Mouse (Mus musculus) right cerebral cortex, postnatal 4 days (tissue): Measurements from ENCODE around the gene Trio.
A peak's percentile ranks its signal among the peaks of the same experiment; 100 is the strongest.
"Not testable (repeated sequence)": the region's sequence is repeated elsewhere in the genome, so short reads cannot be mapped to it uniquely, and the experiment has no call there.

Source experiments
- DNase-seq: peaks from one replicate; pipeline ENCODE4 v3.0.0-alpha.2; 2022

The Trio gene

DNA sequence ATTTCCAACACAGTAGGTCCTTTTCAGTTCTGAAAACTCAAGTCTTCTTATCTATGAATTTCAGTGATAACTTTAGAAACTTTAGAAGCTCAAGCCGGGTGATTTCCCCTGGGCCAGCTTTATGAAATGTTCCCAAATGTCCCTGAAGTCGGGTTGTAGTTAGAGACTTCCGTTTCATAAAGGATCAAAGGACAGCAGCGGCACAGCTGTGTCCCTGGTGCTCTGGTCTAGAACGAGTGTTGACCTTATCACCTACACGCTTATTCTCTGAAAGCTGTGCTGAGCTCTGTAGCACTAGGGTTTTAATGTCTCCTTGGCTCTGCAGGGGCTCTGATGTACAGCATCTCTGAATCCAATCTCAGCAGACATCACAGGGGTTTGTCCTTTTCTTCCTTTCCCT, 267.0 kb downstream of the Trio start:
- no peak for DNase-seq

DNA sequence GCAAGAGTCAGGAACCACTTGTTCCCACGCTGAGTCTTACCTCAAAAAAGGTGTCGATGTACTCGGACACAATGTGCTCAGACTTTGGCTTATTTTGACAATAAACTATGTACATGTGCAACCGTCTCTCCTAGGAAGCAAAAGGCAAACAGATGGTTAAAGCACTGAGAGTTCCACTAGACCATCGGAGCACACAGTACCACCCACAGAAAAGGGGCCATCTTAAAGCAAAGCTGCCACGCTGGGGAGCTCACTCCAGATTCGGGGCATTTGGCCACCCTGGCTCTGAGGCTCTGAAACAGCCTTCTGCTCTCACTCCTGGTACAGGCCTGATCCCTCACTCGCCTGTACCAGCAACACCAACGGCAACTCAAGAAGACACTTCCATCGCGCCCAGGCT, 269.2 kb downstream of the Trio start:
- no peak for DNase-seq

DNA sequence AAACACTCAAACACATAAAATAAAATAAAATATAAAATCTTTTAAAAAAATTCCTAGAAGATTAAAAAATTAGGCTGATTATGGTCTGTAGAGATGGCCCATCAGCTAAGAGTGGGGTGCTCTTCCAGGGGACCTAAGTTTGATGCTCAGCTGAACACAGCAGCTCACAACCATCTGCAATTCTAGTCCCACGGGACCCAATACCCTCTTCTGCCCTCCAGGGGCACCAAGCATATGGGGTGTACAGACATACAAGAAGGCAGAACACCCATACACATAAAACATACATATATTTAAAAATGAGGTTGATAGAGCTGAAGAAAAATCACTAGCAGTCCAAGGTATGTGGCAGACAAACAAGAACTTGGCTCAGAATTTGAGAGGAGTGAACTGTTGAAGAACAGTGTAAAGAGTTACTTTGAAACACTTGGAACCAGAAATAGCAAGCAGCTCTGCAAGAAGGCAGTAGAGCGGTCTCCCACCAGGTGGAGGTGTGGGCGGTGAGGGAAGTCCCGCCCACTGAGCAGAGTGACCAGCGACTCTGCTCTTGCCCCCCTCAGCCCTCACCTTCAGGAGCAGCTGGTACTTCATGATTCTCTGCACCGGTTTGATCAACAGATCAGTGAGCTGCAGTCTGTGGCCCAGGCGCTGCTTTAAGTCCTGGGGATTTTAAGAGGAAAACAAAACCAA, 270.9 kb downstream of the Trio start:
- no peak for DNase-seq

DNA sequence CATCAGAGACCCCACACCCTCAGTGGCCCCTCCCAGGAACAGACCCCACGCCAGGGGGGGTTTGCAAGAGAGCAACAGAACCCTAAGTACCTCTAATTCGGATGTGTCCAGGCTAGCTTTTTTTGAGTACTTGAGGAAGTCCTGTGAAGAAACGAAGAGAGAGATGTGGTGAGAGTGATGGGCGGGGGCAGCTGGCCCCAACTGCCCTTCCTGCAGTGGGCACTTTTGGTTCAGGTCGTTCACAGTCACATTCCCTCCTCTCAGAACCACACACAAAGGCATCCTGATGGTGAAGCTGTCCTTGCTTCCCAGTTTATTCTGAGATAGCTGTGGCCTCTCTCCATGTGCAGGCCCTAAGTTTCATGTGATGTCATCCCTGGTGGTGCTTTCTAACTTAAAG, 271.7 kb downstream of the Trio start:
- DNase-seq, result no peak

DNA sequence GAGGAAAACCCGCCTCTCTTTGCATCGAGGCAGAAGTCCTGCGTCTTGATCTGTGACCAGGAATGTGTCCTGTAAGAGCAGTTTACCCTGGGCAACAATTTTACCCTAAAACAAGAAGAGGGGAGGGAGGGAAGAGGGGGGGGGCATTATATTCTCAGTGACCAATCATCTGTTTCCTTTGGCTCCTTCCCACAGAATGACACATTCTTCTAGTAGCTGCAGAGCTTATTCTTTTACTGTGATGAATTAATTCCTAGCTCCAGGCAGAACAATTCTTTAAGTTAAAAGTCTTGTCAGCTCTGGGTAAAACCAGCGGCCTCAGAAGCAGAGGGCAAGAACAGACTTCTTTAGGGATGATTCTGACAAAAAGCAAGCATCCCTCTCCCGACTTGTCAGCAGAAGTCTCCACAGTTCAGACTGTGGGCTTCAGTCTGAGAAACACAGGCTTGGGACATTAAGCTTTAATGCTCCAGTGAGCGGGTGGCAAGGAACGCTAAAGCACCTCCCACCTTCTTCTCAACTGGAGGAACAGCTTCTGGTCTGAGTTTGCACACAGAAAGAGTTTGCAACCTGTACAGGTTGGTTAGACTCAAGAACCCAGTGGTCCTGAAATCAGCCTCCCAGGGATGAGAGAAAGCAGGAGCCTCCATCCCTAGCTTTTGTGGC, 272.8 kb downstream of the Trio start:
- DNase-seq, result no peak

DNA sequence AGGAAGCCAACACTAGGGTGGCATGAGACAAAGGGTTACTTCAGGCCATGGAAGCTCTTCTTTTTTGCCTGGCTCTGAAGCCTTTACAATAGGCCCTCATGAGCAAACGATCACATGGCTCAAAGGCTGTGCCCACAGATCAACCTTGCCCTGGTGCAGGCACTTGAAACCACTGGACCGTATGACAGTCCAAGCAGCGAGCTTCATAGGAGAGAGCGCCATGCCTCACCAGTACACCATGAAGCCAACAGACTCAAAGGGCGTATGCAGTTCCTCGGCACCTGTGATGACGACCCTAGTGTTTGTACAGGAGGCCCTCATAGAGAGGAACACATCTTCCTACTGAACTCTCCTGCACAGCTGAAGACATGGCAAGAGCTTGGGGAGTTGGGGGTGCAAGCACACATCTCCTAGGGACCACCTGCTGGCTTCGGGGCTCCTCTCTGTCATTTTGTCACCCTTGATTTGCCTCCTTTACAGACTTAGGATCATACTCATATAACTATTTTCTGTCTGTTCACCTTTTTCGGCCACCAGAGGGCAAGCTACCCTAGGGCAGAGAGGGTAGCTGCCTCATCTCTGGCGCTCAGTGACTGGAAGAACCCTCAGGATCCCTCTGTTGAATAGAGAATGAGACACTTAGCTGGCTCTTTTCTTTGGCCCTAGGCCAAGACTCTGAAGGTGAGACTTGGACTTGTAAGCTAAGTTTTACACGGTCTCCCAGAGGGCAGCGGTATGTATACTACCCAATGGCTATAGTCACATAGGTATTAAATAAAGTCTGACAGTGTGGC, 273.8 kb downstream of the Trio start:
- peak; percentile 54 for DNase-seq

DNA sequence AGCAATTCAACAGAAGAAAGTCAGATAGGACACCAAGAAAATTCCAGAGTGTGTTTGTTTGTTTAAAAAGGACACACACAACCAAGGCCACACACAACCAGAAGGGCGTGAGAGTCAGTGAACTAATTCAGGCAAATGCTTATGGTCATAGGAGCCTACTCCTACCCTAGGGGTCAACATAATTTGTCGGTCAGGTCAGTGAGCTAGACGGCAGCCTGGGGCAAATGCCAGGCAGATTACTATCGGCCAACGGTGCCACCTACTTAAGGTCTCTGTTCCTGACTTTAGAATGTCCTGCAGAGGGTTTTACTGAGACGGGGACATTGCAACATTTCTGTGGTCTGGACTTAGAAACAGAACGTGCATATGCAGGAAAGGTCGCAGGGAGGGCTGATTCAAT, 276.9 kb downstream of the Trio start:
- DNase-seq, result no peak

DNA sequence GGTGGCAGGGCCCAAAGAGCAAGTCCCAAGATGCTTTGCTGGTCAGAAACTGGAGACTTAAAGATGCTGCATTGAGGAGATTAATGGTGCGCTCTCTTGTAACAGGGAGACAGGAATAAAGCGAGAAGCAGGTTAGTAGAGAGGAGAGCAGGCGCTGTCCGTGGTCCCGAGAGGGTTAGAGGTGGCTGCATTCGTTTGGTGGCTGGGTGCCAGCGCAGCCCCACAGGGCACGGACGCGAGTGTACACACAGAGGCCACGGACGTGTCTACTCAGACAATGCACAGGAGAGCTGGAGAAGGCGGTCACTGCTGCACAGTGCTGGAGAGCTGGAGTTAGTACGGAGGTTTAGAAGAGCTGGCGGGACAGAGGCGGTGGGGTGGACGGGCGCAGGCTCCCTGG, 278.1 kb downstream of the Trio start:
- no peak for DNase-seq

DNA sequence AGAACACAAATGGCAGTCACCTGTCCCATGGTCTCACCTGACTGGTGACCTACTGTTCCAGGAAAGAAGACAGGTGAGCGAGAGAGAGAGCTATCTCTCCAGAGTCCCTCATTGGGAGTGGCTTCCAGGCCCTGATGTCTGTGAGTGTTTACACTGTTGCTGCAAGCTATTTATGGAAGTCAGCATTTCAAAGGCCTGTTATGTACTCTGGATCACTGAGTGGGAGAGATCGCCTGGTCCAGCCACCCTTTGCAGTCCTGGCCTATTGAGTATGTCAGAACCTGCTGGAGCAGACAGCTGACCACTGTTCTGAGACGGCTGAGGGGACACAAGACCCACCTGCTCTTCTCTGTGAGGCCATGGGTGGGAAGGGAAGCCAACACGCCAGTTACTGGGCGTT, 280.7 kb downstream of the Trio start:
- no peak for DNase-seq

DNA sequence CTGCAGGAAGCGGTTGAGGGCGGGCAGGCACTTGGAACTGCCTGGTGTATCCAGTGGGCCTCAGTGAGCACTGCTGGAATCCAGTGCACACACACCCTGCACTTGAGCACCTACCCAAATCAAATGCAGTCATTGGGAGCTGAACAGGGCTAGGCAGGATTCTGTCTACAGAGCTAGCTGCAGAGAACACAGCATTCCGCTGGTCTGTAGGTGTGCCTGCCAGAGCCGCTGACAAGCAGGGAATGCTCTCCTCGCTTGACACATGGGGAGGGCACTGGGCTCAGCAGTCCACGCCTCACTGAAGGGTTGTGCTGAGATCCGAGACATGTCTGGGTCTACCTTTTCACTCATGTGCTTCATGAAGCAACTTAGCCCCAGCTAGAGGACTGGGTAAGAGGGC, 285.6 kb downstream of the Trio start:
- no peak for DNase-seq

DNA sequence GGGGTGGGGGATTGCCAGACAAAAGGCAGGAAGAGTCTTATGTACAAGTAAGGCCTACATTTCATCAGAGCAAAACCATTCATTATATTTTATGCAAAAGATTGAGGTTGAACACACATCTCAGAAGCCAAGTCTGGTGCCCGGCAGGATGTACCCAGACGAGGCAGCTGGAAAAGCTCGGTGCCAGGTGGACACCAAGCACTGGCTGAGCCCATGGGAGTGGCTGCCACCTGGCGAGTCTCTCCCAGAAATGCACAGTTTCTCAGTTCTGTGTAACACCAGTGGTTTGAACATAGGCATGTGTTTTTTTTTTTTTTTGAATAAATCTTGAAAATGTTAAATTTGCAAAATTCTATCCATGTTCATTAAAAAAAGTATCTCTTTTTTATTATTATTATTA, 293.8 kb downstream of the Trio start:
- DNase-seq, result no peak

DNA sequence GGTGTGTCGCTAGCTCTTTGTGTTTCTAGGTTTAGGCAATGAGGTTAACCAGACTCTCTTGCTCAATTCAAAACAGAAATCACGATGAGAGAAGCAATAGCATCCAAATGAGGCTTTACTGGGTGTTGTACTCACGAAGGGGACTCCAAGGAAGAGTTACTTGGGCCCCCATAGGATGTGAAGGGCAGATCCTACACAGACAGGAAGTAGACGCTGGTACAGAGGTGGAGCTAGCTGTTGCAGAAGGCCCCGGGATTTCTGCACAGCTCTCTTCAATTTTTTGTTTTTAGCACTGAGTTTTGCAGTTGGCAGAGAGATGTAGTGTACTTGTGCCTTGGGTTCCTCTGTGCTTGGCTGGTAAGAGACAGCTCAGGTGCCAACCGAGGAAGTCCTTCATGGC, 299.4 kb downstream of the Trio start:
- DNase-seq, result no peak

DNA sequence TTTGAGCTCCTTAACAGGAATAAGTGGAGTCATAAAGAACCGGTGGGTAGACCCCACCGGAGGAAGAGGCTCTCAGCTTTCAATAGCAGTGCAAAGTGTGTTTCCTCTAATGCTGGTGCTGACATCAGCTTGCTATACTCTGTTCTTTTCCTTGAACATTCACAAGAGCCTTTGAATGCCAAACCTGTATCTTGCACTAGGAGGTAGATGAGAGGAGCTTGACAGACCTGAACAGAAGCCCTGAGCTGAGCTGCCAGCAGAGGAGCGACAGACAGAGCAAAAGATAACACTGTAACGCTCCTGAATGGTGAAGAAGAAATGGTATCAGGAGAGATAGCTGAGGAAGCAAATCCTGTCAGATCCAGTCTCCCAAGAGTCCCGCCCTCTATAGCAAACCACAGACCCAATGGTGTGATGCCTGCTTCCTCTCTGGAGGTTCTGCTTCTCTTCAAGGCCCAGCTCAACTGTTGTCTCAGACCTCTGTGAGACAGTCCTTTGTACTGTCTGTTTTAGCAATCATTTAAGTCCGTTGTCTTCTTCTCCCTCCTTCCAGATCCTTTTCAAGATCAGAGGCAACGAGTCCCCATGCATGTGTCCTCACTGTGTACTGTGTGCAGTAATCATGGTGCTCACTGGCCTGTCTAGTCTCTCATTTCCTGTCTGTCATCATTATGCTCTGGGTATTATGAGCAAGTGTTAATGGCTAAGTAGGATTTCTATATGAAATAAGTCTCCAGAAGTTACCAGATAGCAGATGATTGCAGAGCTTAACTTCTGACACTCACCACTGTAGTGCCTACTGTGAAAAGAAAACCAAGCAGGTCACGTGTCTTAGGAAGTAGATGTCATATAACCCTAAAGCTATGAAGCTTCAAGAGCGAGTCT, 300.6 kb downstream of the Trio start:
- DNase-seq, result no peak

DNA sequence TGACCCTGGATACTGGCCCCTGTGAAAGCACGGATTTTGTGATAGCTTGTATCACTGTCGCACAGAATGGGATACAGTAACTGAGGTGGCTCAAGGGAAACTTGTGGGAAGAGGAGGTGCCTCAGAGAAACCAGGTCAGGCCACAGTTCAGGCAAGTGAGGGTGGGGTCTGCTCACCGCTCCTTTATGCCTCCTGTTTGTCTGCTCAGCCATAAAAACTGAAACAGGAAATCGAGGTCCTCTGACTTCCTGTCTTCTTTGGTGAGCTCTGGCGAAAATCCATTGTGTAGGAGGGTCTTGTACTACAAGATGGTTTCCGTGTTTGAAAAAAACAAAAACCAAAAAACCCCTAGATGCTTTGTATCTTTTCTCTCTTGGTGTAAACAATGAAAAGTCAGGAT, 301.4 kb downstream of the Trio start:
- no peak for DNase-seq

DNA sequence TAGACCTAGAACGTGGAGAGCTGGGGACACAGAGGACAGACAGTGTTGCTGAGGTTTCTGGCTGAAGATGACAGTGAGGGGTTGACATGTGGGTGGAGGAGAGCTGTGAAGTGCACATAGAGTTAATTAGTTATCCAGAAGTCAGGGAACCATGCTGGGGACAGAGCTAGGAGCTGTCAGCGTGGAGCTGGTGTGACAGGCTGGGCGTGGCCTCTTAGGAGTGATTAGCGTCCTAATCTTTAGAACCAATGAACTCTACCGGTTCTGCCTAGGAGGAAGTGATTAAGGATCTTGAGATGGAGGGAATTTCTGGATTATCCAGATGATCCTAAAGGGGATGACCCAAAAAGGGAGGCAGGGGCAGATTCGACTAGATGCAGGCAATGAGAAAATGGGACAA, 301.9 kb downstream of the Trio start:
- no peak for DNase-seq

DNA sequence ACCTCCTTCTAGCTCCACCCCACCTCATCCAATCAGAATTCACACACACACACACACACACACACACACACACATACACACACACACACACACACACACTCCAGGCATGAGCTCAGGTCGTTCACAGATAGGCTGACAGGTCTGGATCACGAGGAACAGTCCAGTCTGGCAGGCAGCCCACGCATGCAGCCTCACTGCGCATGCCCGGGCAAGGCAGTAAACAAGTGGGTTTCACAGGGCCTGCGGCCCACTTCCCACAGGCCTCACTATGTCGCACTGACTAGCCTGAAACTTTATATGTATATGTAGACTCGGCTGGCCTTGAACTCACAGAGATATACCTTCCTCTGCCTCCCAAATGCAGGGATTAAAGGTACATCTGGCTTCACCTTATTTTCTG, 305.4 kb downstream of the Trio start:
- not testable (repeated sequence) for DNase-seq

DNA sequence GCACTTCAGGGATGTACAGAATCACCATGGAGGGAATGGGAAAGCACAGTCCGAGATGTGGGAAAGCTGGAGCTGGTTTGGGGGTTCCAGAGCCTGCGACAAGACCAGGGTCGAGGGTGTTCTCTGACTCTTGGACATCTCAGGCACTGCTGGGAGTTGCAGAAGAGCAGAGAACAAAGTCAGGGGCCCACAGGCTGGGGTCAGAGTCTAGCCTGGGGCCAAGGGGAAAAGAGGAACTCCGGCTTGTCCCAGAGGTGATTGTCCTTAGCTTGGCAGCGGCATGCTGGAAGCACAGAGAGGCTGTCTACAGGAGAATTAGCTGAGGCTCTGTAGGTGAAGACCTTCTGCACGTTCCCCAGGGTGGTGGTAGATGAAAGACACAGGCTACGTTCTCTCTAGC, 307.0 kb downstream of the Trio start:
- no peak for DNase-seq

DNA sequence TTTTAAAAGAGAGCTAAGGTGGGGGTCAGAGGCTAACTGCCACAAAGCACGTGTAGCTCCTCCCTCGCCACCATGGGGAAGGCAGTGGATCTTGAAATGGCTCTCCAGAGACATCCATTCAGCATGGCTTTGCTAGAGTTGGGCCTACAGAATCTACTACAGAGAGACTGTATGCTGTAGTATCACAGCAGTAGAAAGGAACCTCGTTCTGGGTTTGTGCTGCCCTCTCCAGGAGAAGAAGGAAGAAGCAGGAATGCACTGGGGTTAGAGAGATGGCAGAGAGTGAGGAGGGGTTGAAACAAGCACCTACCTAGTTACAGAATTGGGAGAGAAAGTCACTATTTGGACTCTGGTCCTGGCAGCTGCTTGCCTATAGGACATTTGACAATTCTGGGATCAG, 310.3 kb downstream of the Trio start:
- DNase-seq, result no peak

DNA sequence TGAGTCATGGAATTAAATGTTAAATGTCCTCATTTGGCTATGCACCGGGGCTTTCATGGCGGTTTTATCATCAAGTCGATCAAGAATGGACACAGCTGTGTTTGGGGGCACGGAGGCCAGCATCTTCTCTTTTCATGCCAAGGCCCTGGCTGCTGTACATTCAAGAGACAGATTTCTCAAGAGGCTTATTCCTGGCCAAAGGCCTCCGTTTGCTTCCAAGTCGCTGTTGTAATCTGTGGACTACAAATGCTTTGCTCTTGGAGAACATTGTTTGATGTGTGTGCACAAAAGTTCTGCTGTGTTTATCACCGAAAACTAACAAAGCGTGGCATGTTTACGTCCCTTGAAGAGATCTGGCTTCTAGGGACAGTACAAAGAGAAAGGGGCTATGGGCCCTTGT, 314.9 kb downstream of the Trio start:
- DNase-seq, result no peak

DNA sequence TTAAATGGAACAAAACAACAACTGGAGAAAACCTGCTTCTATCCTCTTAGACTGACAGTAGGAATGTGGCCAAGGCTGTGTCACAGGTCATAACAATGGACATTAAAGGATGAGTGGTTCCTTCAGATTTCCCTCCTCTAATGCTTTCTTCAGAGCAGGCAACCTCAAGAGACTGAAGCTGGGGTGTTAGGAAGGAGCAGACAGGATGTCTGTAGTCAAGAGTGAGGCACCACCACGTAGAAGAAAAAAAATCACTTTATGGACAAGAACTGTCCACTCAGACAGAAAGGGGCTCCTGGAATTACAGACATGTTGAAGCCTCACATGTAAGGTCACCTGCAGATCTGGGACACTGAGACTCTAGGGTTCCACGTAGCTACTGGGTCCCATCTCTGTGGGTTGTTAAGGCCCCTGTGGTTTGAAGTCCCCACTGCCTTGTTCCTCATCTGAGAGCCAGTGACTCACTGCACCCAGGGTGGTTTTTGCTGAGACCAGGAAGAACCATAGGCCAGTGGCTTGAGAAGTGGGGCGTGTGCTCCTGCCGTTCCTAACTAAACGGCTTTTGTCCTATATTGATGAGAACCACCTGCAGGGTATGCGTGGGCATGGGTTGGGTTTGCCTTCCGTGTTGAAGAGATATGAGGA, 316.6 kb downstream of the Trio start:
- DNase-seq, result no peak

DNA sequence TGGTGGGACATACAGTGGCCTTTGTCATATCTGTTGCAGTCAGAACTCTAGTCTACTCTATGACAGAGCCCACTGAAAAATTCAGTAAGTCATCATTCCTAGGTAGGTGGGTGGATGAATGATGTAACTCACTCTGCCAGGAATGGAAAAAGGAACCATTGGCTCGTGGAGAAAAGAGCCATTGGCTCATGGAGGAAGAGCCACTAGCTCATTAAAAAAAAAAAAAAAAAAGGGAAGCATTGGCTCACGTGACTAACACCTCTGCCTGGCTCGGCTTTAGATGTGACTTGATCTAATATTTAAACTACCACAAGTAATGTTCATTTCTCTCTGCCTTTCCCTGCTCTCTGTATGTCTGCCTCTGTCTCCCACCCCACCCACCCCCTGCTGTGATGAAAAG, 317.1 kb downstream of the Trio start:
- no peak for DNase-seq

DNA sequence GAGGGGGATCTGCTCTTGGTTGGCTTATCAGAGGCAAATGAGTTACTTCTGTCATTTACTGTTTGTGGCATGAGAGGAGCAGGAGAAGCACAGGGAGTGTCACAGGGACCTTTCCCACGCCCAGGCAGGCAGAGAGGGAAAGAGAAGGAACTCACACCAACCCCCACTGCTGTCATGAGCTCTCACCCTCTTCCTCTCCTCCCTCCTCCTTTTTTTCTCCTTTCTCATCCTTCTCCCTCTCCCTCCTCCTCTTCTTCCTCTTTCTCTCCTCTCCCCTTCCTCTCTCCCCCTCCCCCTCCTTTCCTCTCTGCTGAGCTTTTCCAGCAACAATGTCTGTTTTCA, 322.7 kb downstream of the Trio start:
- no peak for DNase-seq
